Mouse (Mus musculus) gastrocnemius, postnatal 10 days (tissue): ENCODE results near the gene Actl7b. TPM values are rescaled to one million over a fixed set of nuclear protein-coding genes. Genes with fewer than 3 reads are reported as not detected.
A peak's percentile ranks its signal among the peaks of the same experiment; 100 is the strongest.

ENCODE experiments used
- DNase-seq: peaks from one replicate; pipeline ENCODE4 v3.0.0; 2021; ENCODE audit warnings: mixed read lengths
- long read RNA-seq, 2 experiments: library from polyadenylated mRNA; stranded (forward); transcript quantifications; one replicate each; pipeline ENCODE4 v2.0.0; 2021
- total RNA-seq, 2 experiments: library from RNA; stranded (reverse); gene quantifications; 2 replicates each; pipeline ENCODE4 v1.2.3; 2021

Actl7b gene
- total RNA-seq: not detected
- long read RNA-seq, experiment 1: 0 reads
- long read RNA-seq, experiment 2: 0 reads

DNA sequence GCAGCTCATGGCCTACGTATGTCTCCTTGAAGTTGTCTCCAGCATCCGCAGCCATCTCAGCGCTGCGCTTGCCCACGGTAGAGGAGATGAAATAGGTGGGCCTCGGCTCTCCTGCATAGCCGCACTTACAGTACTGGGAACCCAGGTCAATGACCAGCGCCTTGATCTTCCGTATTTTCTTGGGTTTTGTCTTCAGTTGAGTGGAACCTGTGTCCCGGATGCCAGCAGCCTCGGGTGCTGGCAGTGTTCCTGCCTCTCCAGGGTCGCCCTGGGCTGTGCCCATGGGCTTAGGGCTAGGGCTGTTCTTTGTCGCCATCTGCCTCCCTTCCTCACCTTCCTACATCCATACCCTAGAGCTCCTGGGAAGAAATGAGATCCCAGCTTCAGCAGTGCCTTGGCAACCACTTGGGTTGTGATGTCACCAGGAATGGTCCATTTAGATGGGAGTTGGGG lies at the start of gene Actl7b:
Gene Actl7b, minus strand, starts transcription at position 403 of the 453 bp plus-strand sequence.
- no peak for DNase-seq

GRCm38 (mm10) chr4:56771065-56771464 lies 29.8 kb upstream of the Actl7b start:
- DNase-seq: no peak

DNA sequence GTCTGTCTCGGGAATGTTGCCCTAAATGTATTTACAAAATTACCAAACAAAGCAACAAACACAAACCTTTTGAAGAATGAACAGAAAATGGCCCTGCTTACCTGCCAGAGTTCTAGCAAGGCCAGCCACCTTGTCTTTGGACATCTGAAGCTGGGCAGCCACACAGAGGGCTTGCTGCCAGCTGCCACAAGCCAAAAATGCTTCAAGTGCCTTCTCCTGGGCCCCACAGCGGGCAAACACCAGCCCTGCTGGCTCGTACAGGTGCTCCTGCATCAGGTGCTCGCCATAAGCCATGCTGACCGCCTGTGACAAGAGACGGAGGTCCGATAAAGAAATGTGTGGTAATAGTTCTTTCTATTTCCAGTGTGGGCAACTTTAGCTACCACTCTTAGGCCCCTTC lies 27.7 kb upstream of the Actl7b start:
- DNase-seq: no peak

DNA sequence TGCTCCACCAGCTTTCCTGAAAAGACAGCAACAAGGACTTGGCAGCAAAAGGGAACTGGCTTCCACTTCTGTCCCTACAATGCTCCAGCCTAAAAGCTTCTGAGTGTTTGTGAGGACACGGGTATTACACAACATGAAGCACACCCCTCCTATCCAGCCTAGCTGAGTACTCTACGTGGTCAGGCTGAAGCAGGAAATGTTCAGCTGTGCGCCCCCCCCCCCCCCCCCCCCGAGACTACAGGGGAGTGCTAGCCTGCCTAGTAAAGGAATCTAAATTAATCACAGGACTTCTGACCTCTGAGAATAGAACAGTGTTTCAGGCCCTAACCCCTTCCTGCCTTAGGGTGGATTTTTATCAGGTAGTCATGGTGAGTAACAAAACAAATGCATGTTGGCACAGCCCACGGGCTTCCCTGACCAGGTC lies 26.6 kb upstream of the Actl7b start:
- DNase-seq: no peak

GRCm38 (mm10) chr4:56757693-56758092 lies 16.4 kb upstream of the Actl7b start:
- DNase-seq: no peak

- no peak for DNase-seq
These were observed 15.8 kb upstream of the Actl7b start for GRCm38 (mm10) chr4:56756966-56757600.

DNA sequence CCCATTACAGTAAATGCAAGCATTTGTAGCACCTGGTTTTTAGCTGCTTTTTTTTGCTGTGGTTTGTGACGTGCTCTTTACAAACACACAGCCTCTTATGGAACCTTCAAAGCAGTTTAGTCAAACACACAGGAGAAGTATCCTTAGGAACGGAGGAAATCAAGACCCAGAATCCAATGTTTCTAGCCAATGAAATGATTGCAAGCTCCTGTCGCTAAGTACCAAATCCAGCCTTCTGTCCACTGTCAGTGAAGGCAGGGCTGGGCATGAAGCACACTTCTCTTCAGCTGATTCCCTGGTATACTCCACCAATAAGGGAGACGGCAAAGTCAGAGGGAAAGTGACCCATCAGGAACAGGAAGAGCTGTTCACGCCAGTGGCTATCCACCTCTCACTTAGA lies 14.8 kb upstream of the Actl7b start:
- DNase-seq: no peak

DNA sequence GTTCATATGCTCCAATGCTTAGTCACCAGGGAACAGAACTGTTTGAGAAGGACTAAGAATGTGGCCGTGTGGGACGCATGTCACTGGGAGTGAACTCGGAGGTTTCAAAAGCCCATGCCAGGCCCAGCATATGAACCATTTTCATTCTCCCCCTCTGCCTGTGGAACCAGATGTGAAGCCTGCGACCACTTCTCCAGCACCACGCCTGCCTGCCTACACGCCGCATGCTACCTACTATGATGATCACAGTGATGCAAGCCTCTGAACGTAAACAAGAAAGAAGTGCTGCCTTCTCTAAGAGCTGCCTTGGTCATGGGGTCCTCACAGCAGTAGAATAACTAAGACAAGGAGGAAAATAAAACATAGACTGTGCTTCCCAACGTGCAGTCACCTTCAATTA lies 6.2 kb upstream of the Actl7b start:
- DNase-seq: no peak

- DNase-seq: no peak
These were observed 5.1 kb upstream of the Actl7b start for GRCm38 (mm10) chr4:56746345-56746744.

- DNase-seq: no peak
These were observed 2.3 kb upstream of the Actl7b start, which contains the start of gene Actl7a for GRCm38 (mm10) chr4:56743363-56744195. Gene Actl7a (plus strand): TSS chr4:56743413.

GRCm38 (mm10) chr4:56742698-56743097 lies 1.5 kb upstream of the Actl7b start:
- no peak for DNase-seq

DNA sequence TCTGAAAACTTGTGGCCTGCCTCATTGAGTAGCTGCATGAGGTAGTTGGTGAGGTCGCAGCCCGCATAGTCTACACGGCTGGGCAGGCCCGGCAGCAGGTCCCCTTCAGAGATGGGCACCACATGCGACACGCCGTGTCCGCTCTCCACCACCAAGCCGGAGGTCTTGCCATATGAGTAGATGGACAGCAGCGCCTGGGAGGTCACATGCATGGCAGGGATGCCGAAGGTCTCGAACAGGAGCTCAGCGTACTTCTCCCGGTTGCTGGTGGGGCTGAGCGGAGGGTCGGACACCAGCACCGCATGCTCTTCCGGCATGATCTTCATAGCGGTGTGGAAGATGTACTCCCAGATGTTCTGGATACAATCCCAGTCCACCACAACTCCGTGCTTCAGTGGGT lies 632 bp downstream of the Actl7b start:
- no peak for DNase-seq

GRCm38 (mm10) chr4:56740020-56740485 lies 1.2 kb downstream of the Actl7b start, which contains the start of gene Gm26657:
Gene Gm26657 (plus strand): TSS chr4:56740070.
- no peak for DNase-seq

GRCm38 (mm10) chr4:56725839-56726238 lies 15.4 kb downstream of the Actl7b start:
- no peak for DNase-seq

GRCm38 (mm10) chr4:56723237-56723636 lies 18.0 kb downstream of the Actl7b start:
- no peak for DNase-seq

DNA sequence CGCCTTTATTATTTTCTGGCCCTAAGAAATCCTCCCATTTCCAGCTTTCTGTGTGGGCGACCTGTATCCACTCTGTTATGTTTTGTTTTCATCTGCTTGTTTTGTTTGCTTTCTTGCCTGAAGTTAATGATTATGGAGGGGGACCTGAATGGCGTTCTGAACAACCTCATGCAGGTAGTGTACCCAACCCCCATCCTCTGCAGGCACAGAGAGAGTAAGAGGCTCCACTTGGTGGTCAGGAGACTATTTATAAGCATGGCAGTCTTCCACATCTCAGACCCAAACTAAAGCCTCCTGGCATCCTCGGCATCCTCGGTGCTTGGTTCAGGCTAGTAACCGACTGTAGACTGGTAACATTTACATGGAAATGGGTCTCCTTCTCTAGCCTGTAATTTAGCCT lies 18.9 kb downstream of the Actl7b start:
- DNase-seq: no peak

GRCm38 (mm10) chr4:56721469-56721868 lies 19.8 kb downstream of the Actl7b start:
- peak; percentile 49 for DNase-seq

GRCm38 (mm10) chr4:56720403-56720802 lies 20.8 kb downstream of the Actl7b start:
- DNase-seq: no peak

DNA sequence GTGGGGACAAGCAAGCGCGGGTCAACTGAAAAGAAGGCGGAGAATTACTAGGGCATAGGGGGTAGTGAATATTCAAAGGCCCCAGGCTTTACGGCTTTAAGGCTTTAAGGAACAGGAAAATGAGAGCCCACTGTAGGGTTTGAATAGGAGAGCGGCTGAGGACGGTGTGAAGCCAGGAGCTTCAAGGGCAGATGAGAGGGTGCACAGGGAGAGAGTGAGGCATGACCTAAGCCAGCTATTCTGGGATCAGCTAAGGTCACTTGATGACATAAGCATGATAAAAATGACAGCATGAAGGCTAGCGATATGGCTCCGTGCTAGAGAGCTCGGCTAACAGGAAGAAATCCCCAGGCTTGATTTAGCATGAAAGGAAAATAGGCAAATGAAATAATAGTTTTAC lies 21.8 kb downstream of the Actl7b start:
- no peak for DNase-seq

DNA sequence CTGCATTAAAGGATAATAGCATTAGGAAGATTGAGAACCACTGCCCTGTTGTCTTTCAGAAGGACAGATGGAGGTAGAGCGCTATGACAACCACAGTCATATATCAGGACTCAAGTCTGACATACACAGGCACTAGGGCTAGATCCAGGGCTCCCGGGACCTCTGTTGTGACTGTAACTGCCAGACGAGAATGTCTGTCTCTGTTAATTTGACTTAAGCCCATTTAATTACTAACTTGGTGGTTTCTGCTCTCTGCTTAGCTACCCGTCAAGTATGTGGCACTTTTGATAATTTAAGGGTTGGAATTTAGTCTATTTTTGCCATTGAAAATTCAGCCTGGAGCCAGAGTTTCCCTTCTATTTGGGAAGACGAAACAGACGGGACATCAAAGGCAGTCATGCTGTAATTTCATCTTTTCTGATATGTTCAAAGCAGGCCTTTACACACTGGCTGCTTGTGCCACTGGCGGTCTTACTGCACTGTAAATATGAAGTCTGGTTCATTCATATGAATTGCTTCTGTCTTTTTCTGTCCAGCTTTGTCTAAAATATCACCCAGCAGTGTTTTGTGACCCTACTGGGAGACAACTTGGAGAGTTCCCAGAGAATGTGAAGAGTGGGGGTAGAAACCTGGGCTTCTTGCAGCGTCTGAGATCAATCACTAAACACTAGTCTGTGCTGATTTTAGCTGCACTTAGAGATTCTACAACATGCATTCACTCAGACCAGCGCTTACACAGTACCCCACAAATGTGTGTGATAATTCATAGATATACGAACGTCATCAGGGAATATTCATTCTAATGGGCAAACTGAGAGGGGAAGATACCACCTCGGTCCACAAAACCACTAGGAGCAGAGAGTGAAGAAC lies 22.4 kb downstream of the Actl7b start:
- no peak for DNase-seq

GRCm38 (mm10) chr4:56717932-56718331 lies 23.3 kb downstream of the Actl7b start:
- no peak for DNase-seq

DNA sequence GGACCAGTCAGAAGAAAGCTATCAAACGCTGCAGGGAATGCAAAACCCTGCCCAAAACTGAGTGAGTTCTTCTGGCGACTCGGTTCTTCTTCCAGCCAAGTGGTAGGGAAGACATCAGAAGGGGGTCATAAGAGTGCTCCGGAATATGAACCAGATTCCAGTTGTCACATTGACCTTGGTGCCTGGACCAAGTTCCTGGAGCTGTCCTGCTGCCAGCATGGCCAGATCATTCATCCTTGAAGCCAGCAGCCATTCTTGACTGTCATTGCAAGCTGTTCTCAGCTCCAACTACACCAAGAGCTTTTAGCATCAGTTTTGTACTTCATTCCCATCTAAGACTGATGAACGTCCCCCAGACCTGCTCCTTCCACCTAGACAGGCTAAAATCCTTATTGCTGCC lies 24.4 kb downstream of the Actl7b start:
- no peak for DNase-seq
